Mouse (Mus musculus) limb, embryonic 12.5 days (tissue): ENCODE data around the gene Fap. TPM values are rescaled to one million over a fixed set of nuclear protein-coding genes. Genes with fewer than 3 reads are reported as not detected.

ENCODE experiments used
- ATAC-seq: fragments of 200-750 bp; cut with Nextera tagmentation; 2 replicates; pipeline ENCODE4 v1.8.0; 2017; ENCODE audit warnings: low read depth, moderate TSS enrichment; ENCODE audit not compliant: insufficient number of reproducible peaks, insufficient read depth, low FRiP score, low TSS enrichment
- H3K27ac ChIP-seq: fragments of 300-500 bp; sonication (generic); 2 replicates; pipeline ENCODE4 v1.5.1; 2016; ENCODE audit warnings: mild to moderate bottlenecking, moderate library complexity
- H3K27me3 ChIP-seq: fragments of 300-500 bp; sonication (generic); 2 replicates; pipeline ENCODE4 v1.6.1; 2016; ENCODE audit warnings: mild to moderate bottlenecking, moderate library complexity
- H3K36me3 ChIP-seq: fragments of 300-500 bp; sonication (generic); 2 replicates; pipeline ENCODE4 v1.6.1; 2016; ENCODE audit warnings: mild to moderate bottlenecking, moderate library complexity
- H3K4me1 ChIP-seq: fragments of 300-500 bp; sonication (generic); replicated peaks from 2 replicates; pipeline ENCODE4 v1.6.1; 2016
- H3K4me2 ChIP-seq: fragments of 300-500 bp; sonication (generic); 2 replicates; pipeline ENCODE4 v1.6.1; 2016; ENCODE audit warnings: mild to moderate bottlenecking, moderate library complexity
- H3K4me3 ChIP-seq: fragments of 300-500 bp; sonication (generic); replicated peaks from 2 replicates; pipeline ENCODE4 v1.5.1; 2016; ENCODE audit warnings: mild to moderate bottlenecking
- H3K9ac ChIP-seq: fragments of 300-500 bp; sonication (generic); replicated peaks from 2 replicates; pipeline ENCODE4 v1.6.1; 2016; ENCODE audit warnings: mild to moderate bottlenecking, moderate library complexity
- H3K9me3 ChIP-seq: fragments of 300-500 bp; sonication (generic); 2 replicates; pipeline ENCODE4 v1.6.1; 2016; ENCODE audit warnings: mild to moderate bottlenecking, moderate library complexity
- WGBS: fragments of 180-500 bp; shearing (Covaris S2); methylation state at CpG from one replicate; pipeline ENCODE4 v1.1.7; 2016; 5-methylcytosine and 5-hydroxymethylcytosine counted together
- polyA plus RNA-seq: library from polyadenylated mRNA; unstranded; fragments of >200 nt; fragmentation: Nextera tagmentation; extraction: Ambion mirVana; gene quantifications from 2 replicates; pipeline ENCODE4 v1.2.1, GENCODE M21; 2016

Gene Fap
- polyA plus RNA-seq, 1 experiment from 2014 or later: 2.8 TPM

DNA sequence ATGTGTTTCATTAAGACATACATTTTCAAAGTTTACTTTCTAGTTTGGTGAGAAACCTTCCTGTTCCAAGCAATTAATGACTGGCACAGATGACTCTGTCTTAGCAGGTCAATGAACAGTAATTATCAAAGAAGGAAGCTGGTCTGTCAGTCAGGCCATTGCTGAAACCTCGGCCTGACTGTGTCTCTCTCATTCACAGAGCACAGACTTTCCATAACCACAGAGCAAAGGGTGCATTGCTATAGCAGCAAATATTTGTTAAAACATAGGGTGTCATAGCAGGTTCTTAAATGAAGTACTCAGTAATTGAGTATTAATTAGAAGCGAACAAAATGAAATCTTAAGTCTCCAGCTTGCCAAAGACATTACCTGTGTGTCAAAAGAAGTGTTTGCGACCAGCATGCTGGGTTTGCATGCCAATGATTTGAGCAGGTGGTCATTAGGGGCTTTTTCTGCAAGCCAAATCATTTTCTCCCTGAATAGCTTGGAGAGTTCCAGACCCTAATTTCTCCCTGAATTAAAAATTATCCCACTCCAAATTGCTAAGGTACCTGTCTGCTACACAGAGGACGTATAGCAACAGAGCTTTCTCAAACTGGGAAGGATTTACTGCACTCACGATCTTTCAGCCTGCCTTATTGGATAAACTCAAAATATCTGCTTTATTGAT, 76.4 kb downstream of the Fap start:
- Histone ChIP-seq H3K9me3 (no peaks in the 10 kb centered on the region), H3K4me2 (no peak overlapping the region), H3K27me3 (no peaks in the 10 kb centered on the region; the same call in 1 of the 2 replicates), H3K4me1 (no peaks in the 10 kb centered on the region), H3K9ac (no peak overlapping the region), H3K36me3 (no peaks in the 10 kb centered on the region), H3K4me3 (no peak overlapping the region), H3K27ac (no peak overlapping the region)
- no peak for ATAC-seq
- WGBS: 72% methylated on average over 5 of the region's 5 CpGs

DNA sequence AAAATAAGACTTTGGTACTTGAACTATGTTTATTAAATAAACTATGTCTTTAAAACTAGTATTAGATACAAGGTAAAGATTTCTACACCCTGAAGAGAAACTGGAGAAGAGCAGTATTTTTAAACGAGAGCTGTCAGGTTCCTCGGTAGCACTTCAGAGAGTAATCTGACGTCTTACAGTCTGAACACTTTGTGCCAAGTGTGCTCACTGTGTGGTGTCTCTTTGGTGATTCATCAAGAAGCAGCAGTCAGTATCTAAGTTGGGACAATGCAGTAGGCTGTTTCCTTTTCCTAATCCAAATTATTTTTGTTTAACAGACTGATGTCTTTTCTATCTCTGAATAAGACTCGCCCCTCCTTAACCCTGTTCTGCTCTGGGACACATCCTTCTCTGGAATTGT, 78.5 kb downstream of the Fap start:
- 87% methylated on average over 4 of the region's 4 CpGs for whole genome bisulfite sequencing
- no peaks in the 10 kb centered on the region; the same call in 1 of the 2 replicates for H3K27me3 ChIP-seq
- H3K27ac ChIP-seq: no peak overlapping the region
- no peak overlapping the region for H3K9ac ChIP-seq
- no peaks in the 10 kb centered on the region for H3K9me3 ChIP-seq
- H3K4me1 ChIP-seq: no peaks in the 10 kb centered on the region
- ATAC-seq: no peak
- no peak overlapping the region for H3K4me3 ChIP-seq
- no peaks in the 10 kb centered on the region for H3K36me3 ChIP-seq
- H3K4me2 ChIP-seq: no peak overlapping the region

DNA sequence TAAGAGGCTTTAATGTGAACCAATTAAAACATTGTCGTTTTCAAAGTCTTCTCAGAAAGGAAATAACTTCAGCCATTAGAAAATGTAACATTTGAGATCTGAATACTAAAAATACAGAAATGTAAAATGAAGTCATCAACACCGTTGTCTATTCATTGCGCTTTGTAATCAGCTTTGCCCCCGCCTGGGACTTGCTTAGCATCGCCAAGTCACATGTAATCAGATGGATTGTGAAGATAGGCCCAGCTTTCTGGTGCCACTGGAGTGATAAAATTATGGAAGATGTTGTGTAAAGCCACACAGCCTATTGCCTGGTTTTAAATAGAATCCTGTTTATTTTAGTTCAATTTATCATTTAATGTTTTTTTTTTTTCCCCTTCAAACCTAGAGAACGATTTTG, 84.0 kb downstream of the Fap start:
- H3K9ac ChIP-seq: no peak overlapping the region
- WGBS: 93% methylated on average over 6 of the region's 6 CpGs
- H3K4me2 ChIP-seq: no peak overlapping the region
- H3K27ac ChIP-seq: no peak overlapping the region
- H3K27me3 ChIP-seq: no peaks in the 10 kb centered on the region
- H3K4me1 ChIP-seq: no peaks in the 10 kb centered on the region
- no peaks in the 10 kb centered on the region for H3K36me3 ChIP-seq
- H3K4me3 ChIP-seq: no peak overlapping the region
- no peaks in the 10 kb centered on the region for H3K9me3 ChIP-seq
- ATAC-seq: no peak

DNA sequence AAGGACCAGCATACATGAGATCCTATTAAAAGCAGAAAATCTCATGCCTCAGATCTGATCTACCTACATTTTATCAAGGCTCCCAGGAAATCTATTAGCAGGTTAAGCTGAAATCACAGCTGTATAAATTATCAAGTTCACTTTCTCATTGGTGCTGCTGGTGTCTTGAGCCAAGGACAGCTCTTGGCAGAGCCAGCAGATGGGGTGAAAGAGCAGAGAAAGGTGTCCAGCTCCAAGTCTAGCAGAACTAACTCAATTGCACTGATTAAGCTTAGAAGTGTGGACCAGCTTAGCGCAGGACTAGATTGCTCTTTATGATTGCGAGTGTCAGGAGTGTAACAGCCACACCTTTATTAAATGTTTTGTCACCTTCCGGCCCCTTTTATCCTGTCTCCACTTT, 89.0 kb downstream of the Fap start:
- WGBS: 78% methylated on average over 3 of the region's 3 CpGs
- H3K9ac ChIP-seq: no peak overlapping the region
- no peaks in the 10 kb centered on the region for H3K4me1 ChIP-seq
- H3K4me3 ChIP-seq: no peak overlapping the region
- H3K27me3 ChIP-seq: no peaks in the 10 kb centered on the region
- ATAC-seq: no peak
- H3K27ac ChIP-seq: no peak overlapping the region
- H3K9me3 ChIP-seq: no peaks in the 10 kb centered on the region
- no peak overlapping the region for H3K4me2 ChIP-seq
- no peaks in the 10 kb centered on the region for H3K36me3 ChIP-seq

DNA sequence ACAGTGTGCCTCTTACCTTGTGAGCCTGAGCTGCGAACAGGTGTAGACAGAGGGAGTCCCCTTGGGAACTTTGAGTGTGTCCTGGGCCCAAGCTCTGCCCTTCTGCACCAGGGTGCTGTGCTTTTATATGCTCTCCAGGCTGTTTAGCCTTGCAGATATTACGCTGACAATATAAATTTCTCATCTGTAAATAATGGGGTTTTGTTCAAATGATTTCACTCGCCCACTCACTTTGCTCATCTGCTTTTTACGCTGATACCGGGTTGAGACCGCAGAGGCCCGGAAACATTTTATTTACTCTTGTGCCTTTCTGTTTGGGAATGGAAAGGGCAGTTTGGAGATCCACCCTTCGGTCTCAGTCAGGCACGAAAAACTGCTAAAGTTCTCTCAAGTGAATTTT, 90.3 kb downstream of the Fap start, which contains the start of gene Gcg:
Gene Gcg, minus strand, starts transcription at position 101 of the 400 bp plus-strand sequence.
- Histone ChIP-seq H3K4me3 (no peak within 1 kb of the TSS), H3K4me1 (no peaks in the 10 kb centered on the region), H3K9me3 (no peaks in the 10 kb centered on the region), H3K27me3 (no peaks in the 10 kb centered on the region), H3K9ac (no peak within 1 kb of the TSS), H3K27ac (no peak within 1 kb of the TSS), H3K4me2 (no peak within 1 kb of the TSS), H3K36me3 (no peaks in the 10 kb centered on the region)
- 92% methylated on average over 9 of the region's 9 CpGs for WGBS
- no peak for ATAC-seq

DNA sequence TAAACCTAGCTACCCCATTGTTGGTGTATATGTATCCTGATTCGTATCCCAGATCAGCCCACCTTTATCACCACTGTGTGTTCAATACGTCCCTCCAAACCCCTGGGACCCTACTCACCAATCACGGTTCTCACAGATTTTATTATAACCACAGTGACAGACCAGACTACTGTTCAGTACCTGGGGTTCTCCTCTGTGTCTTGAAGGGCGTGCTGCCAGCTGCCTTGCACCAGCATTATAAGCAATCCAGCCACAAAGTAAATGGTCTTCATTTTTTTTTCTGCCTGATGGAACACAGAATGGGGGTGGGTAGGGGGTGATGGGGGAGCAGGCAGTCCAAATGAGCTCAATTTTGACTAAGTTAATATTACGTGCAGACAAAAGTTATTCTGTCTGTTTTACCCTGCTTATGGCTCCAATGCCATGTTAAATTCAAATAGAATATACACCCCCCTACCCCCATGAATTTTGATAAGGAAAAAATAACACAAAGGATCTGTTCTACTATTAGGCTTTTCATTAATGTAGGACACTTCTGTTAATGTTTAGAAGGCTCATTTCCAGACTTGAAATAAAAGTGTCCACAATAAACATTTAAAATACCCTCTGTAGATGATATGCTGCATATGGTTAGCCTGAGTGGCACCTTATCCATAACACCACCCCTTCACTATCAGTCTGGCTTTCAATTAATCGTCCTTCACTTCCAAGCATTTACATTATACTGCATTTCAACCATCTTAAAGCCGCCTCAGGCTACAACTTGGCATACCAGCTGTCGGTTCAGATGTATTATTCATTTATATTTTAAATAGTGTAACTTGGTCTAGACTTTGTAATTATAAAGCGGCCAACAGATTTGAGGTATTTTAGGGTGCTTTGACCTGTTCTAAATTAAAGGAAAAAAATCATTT, 93.3 kb downstream of the Fap start:
- Histone ChIP-seq H3K4me3 (no peak overlapping the region), H3K4me2 (no peak overlapping the region), H3K4me1 (no peaks in the 10 kb centered on the region), H3K36me3 (no peaks in the 10 kb centered on the region), H3K9ac (no peak overlapping the region), H3K27me3 (no peaks in the 10 kb centered on the region), H3K9me3 (no peaks in the 10 kb centered on the region), H3K27ac (no peak overlapping the region)
- ATAC-seq: no peak
- 73% methylated on average over 9 of the region's 9 CpGs for WGBS

DNA sequence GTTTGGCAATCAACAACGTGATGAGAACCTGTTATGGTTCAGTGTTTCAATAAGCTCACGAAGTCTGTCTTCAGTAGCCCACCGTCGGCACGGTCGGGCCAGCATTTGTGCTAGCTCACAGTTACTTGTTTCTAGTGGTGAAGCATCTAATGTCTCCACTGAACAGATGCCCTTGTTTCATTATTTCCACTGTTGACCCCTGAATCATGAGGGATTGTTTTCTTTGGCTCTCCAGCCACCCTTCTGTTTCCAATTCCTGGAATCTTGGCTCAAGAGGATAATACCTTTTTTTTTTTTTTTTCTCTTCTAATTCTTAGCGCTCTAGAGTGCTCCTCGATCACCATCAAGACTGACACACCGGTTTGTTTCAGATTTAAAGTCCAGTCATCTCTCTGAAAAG, 104.3 kb downstream of the Fap start:
- WGBS: 92% methylated on average over 9 of the region's 9 CpGs
- Histone ChIP-seq H3K4me2 (no peak overlapping the region), H3K9me3 (no peaks in the 10 kb centered on the region)

DNA sequence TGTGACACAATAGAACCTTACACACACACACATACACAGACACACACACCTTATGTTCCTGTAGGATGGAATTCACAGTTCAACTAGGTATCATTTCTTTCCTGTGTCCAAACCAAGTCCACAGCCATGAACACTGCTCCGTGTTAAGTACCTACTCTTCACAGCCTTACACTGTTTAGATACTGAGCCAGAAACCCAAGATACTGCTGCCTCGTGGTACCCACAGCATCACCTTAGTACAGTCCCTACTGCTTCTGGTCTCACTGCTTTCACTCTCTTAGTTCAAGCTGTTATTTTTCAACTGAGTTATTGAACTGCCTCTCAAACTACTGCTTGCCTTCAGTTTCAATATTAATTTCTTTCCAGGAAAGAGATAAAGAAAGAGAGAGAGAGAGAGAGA, 110.6 kb downstream of the Fap start:
- H3K36me3 ChIP-seq: no peaks in the 10 kb centered on the region
- no peak for ATAC-seq
- H3K4me2 ChIP-seq: no peak overlapping the region
- H3K9ac ChIP-seq: no peak overlapping the region
- peaks cover 8% of the 10 kb centered on the region; the same call in 1 of the 2 replicates for H3K27me3 ChIP-seq
- WGBS: 85% methylated on average over 2 of the region's 2 CpGs
- H3K9me3 ChIP-seq: no peaks in the 10 kb centered on the region
- H3K4me3 ChIP-seq: no peak overlapping the region
- no peak overlapping the region for H3K27ac ChIP-seq
- peaks cover 13% of the 10 kb centered on the region; the same call in 1 of the 2 replicates for H3K4me1 ChIP-seq

More for the DNA sequence above, 104.3 kb downstream of the Fap start:
- no peak for ATAC-seq
- H3K9ac ChIP-seq: no peak overlapping the region
- no peak overlapping the region for H3K4me3 ChIP-seq
- H3K27me3 ChIP-seq: no peaks in the 10 kb centered on the region
- no peak overlapping the region for H3K27ac ChIP-seq
- H3K4me1 ChIP-seq: no peaks in the 10 kb centered on the region
- H3K36me3 ChIP-seq: no peaks in the 10 kb centered on the region

DNA sequence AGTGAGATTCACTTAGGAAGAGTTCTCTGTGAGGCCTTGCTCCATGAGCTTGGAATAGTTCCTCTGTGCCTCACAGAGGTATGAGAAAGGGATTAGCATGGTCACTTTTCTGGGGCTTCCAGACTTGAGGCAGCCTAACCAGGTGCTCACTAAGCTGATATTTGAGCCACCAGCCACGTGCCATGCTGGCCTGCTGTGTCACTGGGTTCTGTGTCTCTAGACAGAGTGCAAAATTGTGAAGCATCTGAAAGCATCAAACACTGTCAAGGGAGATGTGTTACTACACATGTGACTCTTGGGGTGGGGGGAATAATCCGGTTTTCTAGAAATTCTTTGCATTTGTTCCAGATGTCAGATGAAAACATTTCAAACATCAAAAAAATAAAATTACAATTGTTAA, 111.7 kb downstream of the Fap start:
- H3K27me3 ChIP-seq: peaks cover 8% of the 10 kb centered on the region; the same call in 1 of the 2 replicates
- H3K4me1 ChIP-seq: peaks cover 13% of the 10 kb centered on the region; the same call in 1 of the 2 replicates
- H3K9ac ChIP-seq: no peak overlapping the region
- no peak overlapping the region for H3K4me3 ChIP-seq
- H3K4me2 ChIP-seq: no peak overlapping the region
- no peaks in the 10 kb centered on the region for H3K9me3 ChIP-seq
- H3K27ac ChIP-seq: no peak overlapping the region
- ATAC-seq: no peak
- H3K36me3 ChIP-seq: no peaks in the 10 kb centered on the region
- 72% methylated on average over 2 of the region's 2 CpGs for WGBS

DNA sequence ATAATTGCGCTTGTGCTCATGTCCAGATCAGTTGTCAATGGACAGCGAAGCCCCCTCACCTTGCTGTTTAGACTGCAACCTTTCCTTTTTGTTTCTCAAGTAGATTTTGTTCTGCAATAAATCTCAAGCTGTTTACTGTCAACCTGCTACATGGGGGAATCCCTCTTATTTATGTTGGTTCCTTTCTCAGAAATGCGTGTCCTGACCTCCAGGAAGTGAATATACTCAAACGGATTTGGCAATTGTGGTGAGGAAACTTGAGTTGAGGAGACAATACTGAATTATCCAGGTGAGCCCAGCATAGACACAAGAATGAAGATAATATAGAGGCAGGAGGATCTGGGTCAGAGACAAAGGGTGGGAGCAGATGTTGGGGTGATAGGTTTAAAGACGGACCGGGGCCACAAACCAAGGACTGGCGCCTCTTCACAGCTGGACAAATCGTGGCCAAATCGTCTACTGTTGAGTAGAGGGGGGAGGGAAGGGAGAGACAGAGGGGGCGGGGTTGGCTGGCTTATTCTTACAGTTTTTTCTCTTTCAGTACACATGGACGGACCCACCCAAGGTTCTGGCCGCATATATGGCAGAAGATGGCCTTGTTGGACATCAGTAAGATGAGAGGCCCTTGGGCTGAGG, 112.9 kb downstream of the Fap start:
- Histone ChIP-seq H3K4me1 (peaks cover 13% of the 10 kb centered on the region; the same call in 1 of the 2 replicates), H3K27me3 (peaks cover 8% of the 10 kb centered on the region; the same call in 1 of the 2 replicates), H3K4me3 (no peak overlapping the region), H3K9ac (no peak overlapping the region), H3K9me3 (no peaks in the 10 kb centered on the region), H3K27ac (no peak overlapping the region), H3K36me3 (no peaks in the 10 kb centered on the region), H3K4me2 (no peak overlapping the region)
- no peak for ATAC-seq
- 83% methylated on average over 12 of the region's 12 CpGs for WGBS

DNA sequence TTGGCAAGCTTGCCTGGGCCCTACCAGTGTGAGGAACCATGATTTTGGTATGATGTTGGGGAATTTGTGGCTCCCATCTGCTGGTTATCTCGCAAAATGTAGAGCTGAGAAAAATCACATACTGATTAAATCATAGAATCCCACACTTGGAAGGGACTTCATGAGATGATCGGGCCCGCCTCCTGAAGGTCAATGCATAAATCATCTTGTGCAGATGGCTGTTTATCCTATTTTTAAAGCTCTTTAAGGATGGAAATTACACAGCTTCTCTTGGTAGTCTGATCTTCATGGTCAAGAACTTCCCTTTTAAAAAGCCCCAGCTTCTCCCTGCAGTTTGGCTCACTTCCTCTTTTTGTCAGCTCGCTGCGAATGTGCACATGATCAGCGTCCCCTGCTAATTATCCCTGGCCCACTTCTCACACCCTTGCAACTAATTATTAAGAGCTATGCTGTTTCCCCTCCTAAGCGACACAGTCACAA, 113.6 kb downstream of the Fap start:
- H3K4me1 ChIP-seq: peaks cover 13% of the 10 kb centered on the region; the same call in 1 of the 2 replicates
- 54% methylated on average over 7 of the region's 7 CpGs for WGBS
- no peaks in the 10 kb centered on the region for H3K36me3 ChIP-seq
- H3K27ac ChIP-seq: no peak overlapping the region
- H3K4me2 ChIP-seq: no peak overlapping the region
- no peak overlapping the region for H3K9ac ChIP-seq
- H3K4me3 ChIP-seq: no peak overlapping the region
- no peaks in the 10 kb centered on the region for H3K9me3 ChIP-seq
- peaks cover 8% of the 10 kb centered on the region; the same call in 1 of the 2 replicates for H3K27me3 ChIP-seq
- ATAC-seq: no peak
